Mouse (Mus musculus) MEL (cell line): ENCODE measurements around the gene Gstcd.

ENCODE experiments used
- CTCF ChIP-seq, 3 experiments: IDR thresholded peaks in 2 of 3; conservative IDR thresholded peaks in 1 of 3; 2 replicates each; pipeline ENCODE4 v1.5.1; 2011 to 2012; ENCODE audit warnings: low read length in 3 of 3, low read depth in 2 of 3, mild to moderate bottlenecking in 2 of 3, improper control_type of control experiment in 1 of 3, inconsistent platforms in 1 of 3, mixed read lengths in 1 of 3, moderate library complexity in 1 of 3; ENCODE audit not compliant: control insufficient read depth in 1 of 3, insufficient read depth in 1 of 3, poor library complexity in 1 of 3, severe bottlenecking in 1 of 3
- EP300 ChIP-seq, 2 experiments: IDR thresholded peaks; 2 replicates each; pipeline ENCODE4 v1.6.1; 2011; ENCODE audit warnings: improper control_type of control experiment in 2 of 2, low read length in 2 of 2, low read depth in 1 of 2, mild to moderate bottlenecking in 1 of 2
- HCFC1 ChIP-seq: IDR thresholded peaks from 2 replicates; pipeline ENCODE4 v1.6.1; 2012; ENCODE audit warnings: low read depth, mild to moderate bottlenecking, inconsistent platforms, low read length, improper control_type of control experiment, moderate library complexity
- MAFK ChIP-seq: IDR thresholded peaks from 2 replicates; pipeline ENCODE4 v1.6.1; 2011; ENCODE audit warnings: low read depth, mild to moderate bottlenecking, low read length, improper control_type of control experiment, borderline replicate concordance
- MAX ChIP-seq: IDR thresholded peaks from 2 replicates; pipeline ENCODE4 v1.6.1; 2011; ENCODE audit warnings: low read length, improper control_type of control experiment
- MYC ChIP-seq: IDR thresholded peaks from 2 replicates; pipeline ENCODE4 v1.6.1; 2011; ENCODE audit warnings: low read depth, mild to moderate bottlenecking, low read length, improper control_type of control experiment, moderate library complexity
- NRF1 ChIP-seq: IDR thresholded peaks from 2 replicates; pipeline ENCODE4 v1.6.1; 2014; ENCODE audit warnings: low read depth, mild to moderate bottlenecking, inconsistent platforms, low read length, improper control_type of control experiment, moderate library complexity; ENCODE audit not compliant: poor library complexity, insufficient read depth, severe bottlenecking
- POLR2A ChIP-seq, 2 experiments: IDR thresholded peaks; 2 replicates each; pipeline ENCODE4 v1.6.1; 2011 to 2012; ENCODE audit warnings: low read length in 2 of 2, mild to moderate bottlenecking in 2 of 2, control low read depth in 1 of 2, improper control_type of control experiment in 1 of 2, low read depth in 1 of 2, moderate library complexity in 1 of 2; ENCODE audit not compliant: control insufficient read depth in 1 of 2, insufficient read depth in 1 of 2, poor library complexity in 1 of 2
- TBP ChIP-seq: IDR thresholded peaks from 2 replicates; pipeline ENCODE4 v1.8.0; 2011; ENCODE audit warnings: low read depth, low read length, improper control_type of control experiment
- UBTF ChIP-seq: IDR thresholded peaks from 2 replicates; pipeline ENCODE4 v1.6.1; 2012; ENCODE audit warnings: low read depth, mild to moderate bottlenecking, inconsistent platforms, low read length, improper control_type of control experiment, moderate library complexity, borderline replicate concordance; ENCODE audit not compliant: insufficient read depth

- no peak for TF ChIP-seq UBTF
- TF ChIP-seq CTCF (IDR thresholded peaks at IDR 0.05 in 2 of 3, conservative IDR thresholded peaks at IDR 0.05 in 1 of 3; ENCODE audit: control insufficient read depth in 1 of 3, insufficient read depth in 1 of 3, low read depth in 2 of 3, low read length in 3 of 3, poor library complexity in 1 of 3, severe bottlenecking in 1 of 3), result no peak
- no peak for TF ChIP-seq NRF1
- no peak for TF ChIP-seq TBP
- TF ChIP-seq POLR2A (IDR thresholded peaks at IDR 0.05; ENCODE audit: control insufficient read depth in 1 of 2, insufficient read depth in 1 of 2, low read depth in 1 of 2, low read length in 2 of 2, poor library complexity in 1 of 2), result no peak
- no peak for TF ChIP-seq MYC
- TF ChIP-seq MAFK, result no peak
- TF ChIP-seq MAX, result no peak
- no peak for TF ChIP-seq HCFC1
- no peak for TF ChIP-seq EP300 (IDR thresholded peaks at IDR 0.05; ENCODE audit: low read depth in 1 of 2, low read length in 2 of 2)
These were observed 129.0 kb downstream of the Gstcd start for GRCm38 (mm10) chr3:132962631-132963361.
